Mouse (Mus musculus) heart, embryonic 13.5 days (tissue): ENCODE measurements around the gene Espl1. TPM values are rescaled to one million over a fixed set of nuclear protein-coding genes. Genes with fewer than 3 reads are reported as not detected.

ENCODE experiments used
- ATAC-seq: fragments of 200-750 bp; cut with Nextera tagmentation; 2 replicates; pipeline ENCODE4 v1.8.0; 2017; ENCODE audit warnings: moderate TSS enrichment; ENCODE audit not compliant: insufficient number of reproducible peaks, low FRiP score, low TSS enrichment; ENCODE audit errors: extremely low read depth
- H3K27ac ChIP-seq: fragments of 300-500 bp; sonication (generic); replicated peaks from 2 replicates; pipeline ENCODE4 v1.5.1; 2015; ENCODE audit warnings: moderate library complexity, mild to moderate bottlenecking, inconsistent platforms
- H3K27me3 ChIP-seq: fragments of 300-500 bp; sonication (generic); replicated peaks from 2 replicates; pipeline ENCODE4 v1.6.1; 2015; ENCODE audit warnings: mild to moderate bottlenecking, inconsistent platforms
- H3K36me3 ChIP-seq: fragments of 300-500 bp; sonication (generic); 2 replicates; pipeline ENCODE4 v1.6.1; 2015; ENCODE audit warnings: mild to moderate bottlenecking, inconsistent platforms
- H3K4me1 ChIP-seq: fragments of 300-500 bp; sonication (generic); 2 replicates; pipeline ENCODE4 v1.6.1; 2015; ENCODE audit warnings: inconsistent platforms
- H3K4me2 ChIP-seq: fragments of 300-500 bp; sonication (generic); 2 replicates; pipeline ENCODE4 v1.6.1; 2015; ENCODE audit warnings: inconsistent platforms, mild to moderate bottlenecking, moderate library complexity
- H3K4me3 ChIP-seq: fragments of 300-500 bp; sonication (generic); 2 replicates; pipeline ENCODE4 v1.5.1; 2015; ENCODE audit warnings: moderate library complexity, mild to moderate bottlenecking, inconsistent platforms
- H3K9ac ChIP-seq: fragments of 300-500 bp; sonication (generic); 2 replicates; pipeline ENCODE4 v1.6.1; 2015; ENCODE audit warnings: inconsistent platforms, mild to moderate bottlenecking, moderate library complexity
- H3K9me3 ChIP-seq: fragments of 300-500 bp; sonication (generic); 2 replicates; pipeline ENCODE4 v1.6.1; 2016; ENCODE audit warnings: inconsistent platforms
- WGBS: fragments of 180-500 bp; shearing (Covaris S2); methylation state at CpG from one replicate; pipeline ENCODE4 v1.1.7; 2015; ENCODE audit warnings: mixed read lengths; 5-methylcytosine and 5-hydroxymethylcytosine counted together
- polyA plus RNA-seq: library from polyadenylated mRNA; unstranded; fragments of >200 nt; fragmentation: Nextera tagmentation; extraction: Ambion mirVana; gene quantifications from 2 replicates; pipeline ENCODE4 v1.2.1, GENCODE M21; 2015

Espl1 gene
- polyA plus RNA-seq: 18.9 and 19.3 TPM in 2 replicates

DNA sequence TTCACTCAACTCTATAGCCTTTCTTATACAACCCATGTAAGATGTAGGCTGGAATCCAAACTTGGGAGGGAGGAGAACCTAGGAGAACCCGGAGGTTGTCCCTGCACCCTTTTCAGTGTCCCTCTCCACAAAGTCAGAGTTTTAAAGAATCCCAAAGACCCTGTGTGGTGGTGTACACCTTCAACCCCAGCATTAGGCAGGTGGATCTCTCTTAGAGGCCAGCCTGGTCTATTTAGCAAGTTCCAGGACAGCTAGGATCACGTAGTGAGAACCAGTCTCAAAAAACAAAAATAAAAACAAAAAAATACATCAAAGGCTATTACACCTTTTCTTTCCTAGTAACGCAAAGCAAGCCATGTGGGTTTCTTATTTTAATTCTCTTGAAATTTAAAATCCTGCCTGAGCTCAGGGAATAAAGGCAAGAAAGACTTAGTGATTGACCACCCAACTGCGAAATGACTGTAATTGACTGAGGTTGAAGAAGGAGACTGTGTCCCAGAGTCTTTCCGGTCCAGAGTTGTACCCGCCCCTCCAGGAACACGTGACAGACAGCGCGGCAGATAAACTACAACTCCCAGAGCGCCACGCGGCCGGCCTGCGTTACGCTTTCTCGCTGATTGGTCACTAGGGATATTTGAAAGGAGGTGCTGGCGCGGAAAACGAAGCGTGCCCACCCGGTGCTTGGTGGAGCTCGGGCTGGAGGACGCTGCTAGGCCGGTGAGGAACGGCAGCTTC, at the start of gene Espl1:
Gene Espl1 (plus strand): TSS at position 634 of the 735 bp plus-strand sequence.
- peaks cover 25% of the 10 kb centered on the region for H3K36me3 ChIP-seq
- no peaks in the 10 kb centered on the region for H3K9me3 ChIP-seq
- no peaks in the 10 kb centered on the region for H3K27me3 ChIP-seq
- 8% methylated on average over 25 of the region's 25 CpGs for WGBS
- H3K27ac ChIP-seq: no peak within 1 kb of the TSS
- peak; percentile 95 for ATAC-seq
- H3K4me2 ChIP-seq: peak within 1 kb of the TSS; percentile 97
- peak within 1 kb of the TSS; percentile 88 for H3K9ac ChIP-seq
- peaks cover 20% of the 10 kb centered on the region for H3K4me1 ChIP-seq
- H3K4me3 ChIP-seq: peak within 1 kb of the TSS; percentile 80

DNA sequence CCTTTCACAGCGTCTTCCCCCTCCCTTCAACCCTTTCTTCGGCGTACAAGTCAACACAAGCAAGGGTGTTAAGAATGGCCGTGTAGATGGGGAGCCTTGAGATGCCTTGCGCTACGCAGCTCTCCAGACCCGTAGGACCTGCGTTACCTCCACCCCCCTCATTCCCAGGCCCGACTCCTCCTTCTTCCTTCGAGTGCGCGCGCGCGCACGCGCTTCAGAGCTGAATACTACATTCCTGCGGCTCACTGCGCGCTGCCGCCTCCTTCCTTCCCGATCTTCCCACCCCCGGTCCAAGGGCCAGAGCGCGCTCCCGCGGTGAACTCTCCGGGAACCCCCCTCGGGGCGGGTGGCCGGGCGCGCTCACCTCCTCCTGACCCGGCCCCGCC, 49.2 kb upstream of the Espl1 start:
- H3K27me3 ChIP-seq: peaks cover 84% of the 10 kb centered on the region
- WGBS: under 1% methylated on average over 35 of the region's 35 CpGs
- H3K9ac ChIP-seq: peak overlapping the region; percentile 84
- 0 out of 2 replicates have a peak, but pooled peaks cover 3% of the 10 kb centered on the region for H3K36me3 ChIP-seq
- peak overlapping the region; percentile 68 for H3K4me3 ChIP-seq
- peak; percentile 42 for ATAC-seq
- no peaks in the 10 kb centered on the region for H3K9me3 ChIP-seq
- peak overlapping the region; percentile 96 for H3K4me2 ChIP-seq
- H3K4me1 ChIP-seq: peaks cover 64% of the 10 kb centered on the region
- peak overlapping the region; percentile 97 for H3K27ac ChIP-seq

DNA sequence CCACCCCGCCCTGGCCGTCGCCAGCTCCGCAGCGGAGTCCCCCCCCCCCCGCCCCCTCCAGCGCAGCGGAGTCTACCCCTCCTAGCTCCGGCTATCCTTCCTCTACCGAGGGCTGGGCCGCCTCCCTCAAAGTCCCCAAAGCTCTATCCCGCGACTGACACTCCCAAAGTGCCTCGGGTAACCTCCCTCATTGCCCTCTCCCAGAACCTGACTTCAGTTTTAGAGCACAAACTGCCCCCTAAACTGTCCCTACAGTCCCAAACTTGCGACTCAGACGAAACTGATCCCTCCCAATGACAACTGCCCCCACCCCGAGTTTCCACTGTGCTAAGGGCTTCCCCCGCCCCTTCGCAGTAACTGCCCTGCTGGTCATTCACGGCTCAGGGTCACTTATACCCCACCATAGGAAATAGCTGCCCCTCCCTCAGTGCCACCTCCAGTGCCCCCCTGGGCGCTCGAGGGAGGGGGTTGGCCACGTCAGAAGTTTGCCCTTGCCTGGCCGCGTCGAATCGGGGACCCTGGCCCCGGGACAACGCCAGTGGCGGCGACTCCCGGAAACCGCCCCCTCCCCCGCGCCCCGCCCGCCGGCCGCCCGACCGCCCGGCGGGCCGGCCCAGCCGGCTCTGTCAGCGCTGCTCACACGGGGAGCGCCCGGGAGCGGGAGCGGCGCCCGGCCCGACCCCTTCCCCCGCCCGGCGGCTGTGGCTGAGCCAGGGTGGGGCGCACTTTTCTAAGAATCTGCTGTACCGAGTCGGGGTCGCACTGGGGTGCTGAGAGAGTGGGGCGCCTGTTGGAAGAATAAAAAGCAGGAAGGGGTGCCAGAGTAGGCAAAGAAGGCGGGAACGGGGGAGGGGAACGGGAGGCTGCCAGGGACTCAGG, 48.6 kb upstream of the Espl1 start:
- H3K9me3 ChIP-seq: no peaks in the 10 kb centered on the region
- H3K27ac ChIP-seq: peak overlapping the region; percentile 97
- peak overlapping the region; percentile 68 for H3K4me3 ChIP-seq
- WGBS: under 1% methylated on average over 60 of the region's 65 CpGs
- peak; percentile 42 for ATAC-seq
- H3K27me3 ChIP-seq: peaks cover 84% of the 10 kb centered on the region
- H3K4me1 ChIP-seq: peaks cover 64% of the 10 kb centered on the region
- H3K9ac ChIP-seq: peak overlapping the region; percentile 84
- 0 out of 2 replicates have a peak, but pooled peaks cover 3% of the 10 kb centered on the region for H3K36me3 ChIP-seq
- peak overlapping the region; percentile 96 for H3K4me2 ChIP-seq

DNA sequence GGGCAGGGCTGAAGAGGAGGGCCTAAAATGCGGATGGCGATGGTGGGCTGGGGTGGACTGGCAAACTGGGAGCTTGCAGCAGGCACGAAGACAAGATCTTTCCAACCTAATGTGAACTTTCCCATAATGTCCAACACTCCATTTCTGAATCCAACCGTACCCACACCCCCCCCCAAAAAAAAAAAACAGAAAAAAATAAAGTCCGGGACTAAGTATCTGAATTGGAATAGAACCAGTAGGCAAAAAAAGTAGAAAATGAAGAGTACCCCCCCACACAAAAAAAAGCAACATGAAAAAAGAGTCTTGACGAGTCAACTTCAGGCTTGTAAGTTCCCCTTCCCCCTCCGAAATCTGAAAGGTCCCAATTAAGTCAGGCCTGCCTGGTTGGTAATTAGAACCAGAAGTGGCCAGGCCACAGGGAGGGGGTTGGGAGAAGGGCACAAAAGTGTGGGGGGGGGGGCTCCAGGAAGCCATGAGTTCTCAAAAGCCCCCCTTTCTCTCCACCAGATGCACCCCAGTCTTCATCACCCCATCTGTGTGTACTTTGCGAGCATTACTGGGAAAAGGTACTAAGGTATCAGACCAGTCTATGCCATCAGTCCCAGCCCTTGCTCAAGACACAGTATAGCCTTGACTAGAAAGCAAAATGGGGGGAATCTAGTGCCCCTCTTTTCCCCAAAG, 47.8 kb upstream of the Espl1 start:
- no peak for ATAC-seq
- peaks cover 57% of the 10 kb centered on the region for H3K4me1 ChIP-seq
- WGBS: 7% methylated on average over 7 of the region's 8 CpGs

DNA sequence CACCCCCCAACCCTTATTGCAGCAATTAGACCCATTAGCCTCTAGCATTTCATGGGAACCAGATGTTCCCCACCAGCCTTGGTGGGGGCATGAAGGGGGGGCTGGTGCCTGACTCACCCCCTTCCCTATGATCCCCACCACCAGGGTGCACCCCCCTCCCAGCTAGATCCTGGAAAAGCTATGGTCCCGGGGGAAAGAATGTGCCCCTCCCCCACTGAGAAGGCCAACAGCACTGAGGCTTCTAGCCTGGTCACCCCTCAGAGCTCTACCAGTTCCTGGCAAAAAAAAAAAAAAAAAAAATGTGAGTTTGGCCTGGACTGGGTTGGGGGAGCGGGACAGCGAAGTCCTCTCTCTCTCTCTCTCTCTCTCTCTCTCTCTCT, 47.3 kb upstream of the Espl1 start:
- peak overlapping the region; percentile 96 for H3K4me2 ChIP-seq
- 0% methylated on average over 3 of the region's 3 CpGs for WGBS
- peaks cover 76% of the 10 kb centered on the region for H3K27me3 ChIP-seq
- ATAC-seq: no peak
- H3K36me3 ChIP-seq: 0 out of 2 replicates have a peak, but pooled peaks cover 3% of the 10 kb centered on the region
- no peaks in the 10 kb centered on the region for H3K9me3 ChIP-seq
- H3K4me1 ChIP-seq: peaks cover 52% of the 10 kb centered on the region
- H3K9ac ChIP-seq: peak overlapping the region; percentile 84
- H3K4me3 ChIP-seq: peak overlapping the region; percentile 68
- peak overlapping the region; percentile 97 for H3K27ac ChIP-seq

More for the DNA sequence above, 47.8 kb upstream of the Espl1 start:
- Histone ChIP-seq H3K4me2 (peak overlapping the region; percentile 96), H3K36me3 (0 out of 2 replicates have a peak, but pooled peaks cover 3% of the 10 kb centered on the region), H3K4me3 (peak overlapping the region; percentile 68), H3K27ac (peak overlapping the region; percentile 97), H3K27me3 (peaks cover 81% of the 10 kb centered on the region), H3K9me3 (no peaks in the 10 kb centered on the region), H3K9ac (peak overlapping the region; percentile 84)

DNA sequence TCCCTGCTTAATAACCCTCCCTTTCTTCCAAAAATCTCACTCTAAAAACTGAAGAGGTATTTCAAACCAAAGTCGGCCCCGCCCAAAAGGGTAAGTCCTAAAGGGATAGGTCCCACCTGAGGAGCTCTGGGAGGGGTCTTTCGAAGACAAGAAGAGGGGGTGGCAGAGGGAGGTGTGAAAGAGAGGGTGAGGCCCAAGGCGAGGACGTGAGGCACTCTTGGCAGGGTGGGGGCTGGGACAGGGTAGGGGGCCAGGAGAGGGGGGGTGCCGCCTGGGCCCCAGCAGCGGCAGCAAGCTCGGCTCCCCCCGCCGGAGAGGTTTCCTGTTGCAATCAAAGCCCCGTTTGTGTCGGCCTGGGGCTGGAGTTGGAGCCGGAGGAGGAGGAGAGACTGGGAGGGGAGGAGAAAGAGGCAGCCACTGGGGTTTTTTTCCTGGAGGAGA, 46.8 kb upstream of the Espl1 start:
- peaks cover 47% of the 10 kb centered on the region for H3K4me1 ChIP-seq
- no peak for ATAC-seq

DNA sequence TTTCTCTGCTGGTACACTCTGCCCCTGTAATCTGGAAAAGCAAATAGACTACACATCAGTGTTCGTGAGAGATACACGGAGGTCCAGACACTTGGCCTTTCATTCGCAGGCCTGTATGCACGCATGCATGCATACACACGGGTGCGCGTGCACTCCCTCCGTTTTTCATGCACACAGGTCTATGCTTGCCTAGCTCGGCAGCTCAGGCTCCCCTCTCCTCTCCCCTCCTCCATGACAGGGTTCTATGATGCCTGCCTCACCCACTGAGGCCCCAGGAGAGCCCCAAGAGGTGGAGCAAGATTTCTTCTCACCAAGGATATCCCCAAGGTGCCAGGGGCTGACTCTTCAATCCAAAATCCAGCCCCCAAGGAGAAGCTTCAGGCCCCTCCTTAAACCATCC, 46.1 kb upstream of the Espl1 start:
- peak overlapping the region; percentile 96 for H3K4me2 ChIP-seq

More for the DNA sequence above, 46.8 kb upstream of the Espl1 start:
- 0 out of 2 replicates have a peak, but pooled peaks cover 3% of the 10 kb centered on the region for H3K36me3 ChIP-seq
- peak overlapping the region; percentile 96 for H3K4me2 ChIP-seq
- peak overlapping the region; percentile 84 for H3K9ac ChIP-seq
- no peaks in the 10 kb centered on the region for H3K9me3 ChIP-seq
- peak overlapping the region; percentile 20 for H3K4me3 ChIP-seq
- peak overlapping the region; percentile 97 for H3K27ac ChIP-seq
- WGBS: 1% methylated on average over 13 of the region's 13 CpGs
- peaks cover 76% of the 10 kb centered on the region for H3K27me3 ChIP-seq

DNA sequence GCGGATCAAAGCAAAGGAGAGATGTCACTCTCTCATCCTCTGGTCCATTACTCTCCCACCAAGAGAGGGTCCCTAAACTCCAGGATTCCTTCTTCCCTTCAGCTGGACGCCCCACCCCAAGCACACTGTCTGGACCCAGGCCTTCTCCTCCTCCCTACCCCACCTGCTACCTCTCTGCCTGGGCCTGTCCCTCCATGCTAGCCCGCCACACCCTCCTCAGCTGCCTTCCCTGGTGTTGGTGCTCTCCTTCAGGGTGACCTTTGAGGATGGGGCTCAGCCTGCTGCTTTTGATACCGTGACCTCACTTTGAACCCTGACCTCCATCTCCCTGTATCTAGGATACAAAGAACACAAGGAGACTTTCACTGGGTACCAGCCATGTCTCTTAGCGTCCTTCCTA, 45.5 kb upstream of the Espl1 start:
- Histone ChIP-seq H3K4me2 (no peak overlapping the region; the same call in 1 of the 2 replicates), H3K27me3 (peaks cover 76% of the 10 kb centered on the region), H3K27ac (no peak overlapping the region), H3K36me3 (0 out of 2 replicates have a peak, but pooled peaks cover 3% of the 10 kb centered on the region), H3K9me3 (no peaks in the 10 kb centered on the region), H3K4me3 (no peak overlapping the region), H3K4me1 (peaks cover 37% of the 10 kb centered on the region), H3K9ac (no peak overlapping the region)
- ATAC-seq: no peak
- WGBS: 76% methylated on average over 5 of the region's 5 CpGs

More for the DNA sequence above, 46.1 kb upstream of the Espl1 start:
- Histone ChIP-seq H3K27ac (peak overlapping the region; percentile 97), H3K9me3 (no peaks in the 10 kb centered on the region), H3K4me1 (peaks cover 43% of the 10 kb centered on the region), H3K9ac (peak overlapping the region; percentile 84), H3K27me3 (peaks cover 76% of the 10 kb centered on the region), H3K4me3 (no peak overlapping the region), H3K36me3 (0 out of 2 replicates have a peak, but pooled peaks cover 3% of the 10 kb centered on the region)
- 45% methylated on average over 9 of the region's 9 CpGs for WGBS
- no peak for ATAC-seq

DNA sequence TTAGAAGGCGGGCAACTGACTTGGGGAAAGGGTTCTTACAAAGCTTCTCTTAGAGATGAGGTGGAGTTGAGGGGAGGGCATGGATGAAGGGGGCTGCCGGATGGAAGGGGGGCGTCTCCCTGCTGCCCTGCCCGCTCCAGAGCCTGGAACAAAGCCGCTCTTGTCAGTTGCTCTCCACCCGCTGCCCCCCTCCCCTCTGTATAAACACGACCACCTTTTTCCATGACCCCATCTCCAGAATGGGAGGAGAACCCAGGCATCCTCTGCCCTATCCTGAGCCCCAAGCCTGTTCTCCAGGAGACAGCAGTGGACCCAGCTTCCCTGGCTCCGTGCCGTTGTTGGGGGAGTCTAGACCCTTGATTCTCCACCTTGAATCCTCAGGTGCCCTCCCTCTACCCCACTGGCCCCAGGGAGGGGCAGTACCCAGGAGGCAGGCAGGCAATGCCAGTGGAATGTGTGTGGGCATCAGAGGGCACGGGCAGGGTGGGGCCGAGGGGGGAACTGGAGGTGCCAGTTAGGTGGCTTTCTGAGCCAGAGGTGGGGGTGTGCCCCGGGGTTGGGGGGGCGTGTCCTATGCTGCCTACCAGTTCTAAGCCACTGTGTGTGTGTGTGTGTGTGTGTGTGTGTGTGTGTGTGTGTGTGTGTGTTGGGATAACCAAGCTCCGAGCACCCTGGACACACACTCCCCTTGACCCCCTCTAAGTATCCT, 40.4 kb upstream of the Espl1 start:
- H3K9ac ChIP-seq: peak overlapping the region; percentile 85
- H3K4me1 ChIP-seq: peaks cover 28% of the 10 kb centered on the region
- H3K27me3 ChIP-seq: peaks cover 89% of the 10 kb centered on the region
- 0 out of 2 replicates have a peak, but pooled peaks cover 3% of the 10 kb centered on the region for H3K36me3 ChIP-seq
- peak overlapping the region; percentile 66 for H3K4me3 ChIP-seq
- WGBS: 44% methylated on average over 13 of the region's 14 CpGs
- H3K4me2 ChIP-seq: peak overlapping the region; percentile 94
- H3K9me3 ChIP-seq: no peaks in the 10 kb centered on the region
- ATAC-seq: no peak
- peak overlapping the region; percentile 78 for H3K27ac ChIP-seq

DNA sequence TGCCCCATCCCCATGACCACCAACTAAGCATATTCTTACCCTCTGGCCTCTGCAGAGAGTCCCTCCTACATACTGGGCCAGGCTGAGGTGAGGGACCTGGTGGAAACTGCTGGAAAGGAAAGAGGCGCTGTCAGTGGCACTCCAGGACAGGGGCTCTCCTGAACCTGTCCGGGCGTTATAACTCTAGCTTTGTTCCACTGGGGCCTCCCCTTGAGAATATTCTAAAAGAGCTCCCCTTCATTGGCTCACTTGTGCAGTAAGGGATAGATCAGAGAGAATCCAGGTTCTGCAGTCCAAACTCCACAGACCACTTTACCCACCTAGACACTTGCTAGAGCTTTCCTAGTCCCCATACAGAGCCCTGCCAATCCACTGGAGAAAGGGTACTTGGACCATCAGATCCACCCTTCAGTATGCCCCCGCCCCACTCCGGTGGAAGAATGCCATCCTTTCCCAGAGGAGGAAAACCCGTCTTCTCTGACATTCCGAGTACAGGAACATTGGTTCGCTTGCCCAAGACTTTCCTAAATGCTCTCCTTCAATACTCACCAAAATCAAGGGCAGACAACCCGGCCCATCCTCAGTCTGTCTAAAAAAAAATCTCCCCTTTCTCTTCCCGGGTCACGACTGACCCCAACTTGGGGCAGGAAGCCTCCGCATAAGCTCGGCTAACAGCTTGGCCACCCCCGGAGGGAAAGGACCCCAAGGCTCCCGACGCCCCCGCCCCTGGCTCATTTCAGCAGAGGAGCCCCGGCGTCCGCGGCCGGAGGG, 39.5 kb upstream of the Espl1 start:
- Histone ChIP-seq H3K27ac (peak overlapping the region; percentile 78), H3K9ac (peak overlapping the region; percentile 85), H3K27me3 (peaks cover 83% of the 10 kb centered on the region), H3K36me3 (no peaks in the 10 kb centered on the region), H3K4me2 (peak overlapping the region; percentile 94), H3K4me1 (peaks cover 28% of the 10 kb centered on the region), H3K9me3 (no peaks in the 10 kb centered on the region), H3K4me3 (peak overlapping the region; percentile 66)
- no peak for ATAC-seq
- WGBS: 8% methylated on average over 22 of the region's 22 CpGs
